ENCODE assay signal across 17 mouse cellular contexts in genomic region chr9:106166709-106167108, GRCm38 (mm10). TPM values are rescaled to one million over a fixed set of nuclear protein-coding genes. Genes with fewer than 3 reads are reported as not detected.
"Had no signal": no experiment of that assay in that cellular context is flagged by ENCODE, and none has a peak within 500 bp of the region (broad histone marks: within the 10 kb centered on the region; RNA-seq: fewer than 3 reads in every experiment).

No protein-coding gene starts in this region.

- H3K27ac ChIP-seq: liver, embryonic 14.5 days; midbrain, embryonic 10.5 days; midbrain, embryonic 12.5 days; midbrain, embryonic 15.5 days; neural tube, embryonic 12.5 days; stomach, embryonic 15.5 days; stomach, postnatal 0 days had no signal

- H3K9ac ChIP-seq: liver, embryonic 14.5 days; lung, embryonic 14.5 days; midbrain, embryonic 12.5 days; midbrain, embryonic 15.5 days; neural tube, embryonic 12.5 days; stomach, embryonic 15.5 days had no signal

- H3K27me3 ChIP-seq: midbrain, embryonic 15.5 days; neural tube, embryonic 12.5 days; stomach, embryonic 15.5 days had no signal

- H3K36me3 ChIP-seq: midbrain, embryonic 10.5 days; midbrain, embryonic 12.5 days; midbrain, embryonic 15.5 days; neural tube, embryonic 12.5 days; stomach, embryonic 15.5 days had no signal

- H3K9me3 ChIP-seq: midbrain, embryonic 10.5 days; midbrain, embryonic 12.5 days; midbrain, embryonic 15.5 days; neural tube, embryonic 12.5 days; stomach, embryonic 15.5 days had no signal

- H3K4me3 ChIP-seq: midbrain, embryonic 10.5 days; midbrain, embryonic 12.5 days; midbrain, embryonic 15.5 days; neural tube, embryonic 12.5 days; stomach, embryonic 15.5 days had no signal

- H3K4me2 ChIP-seq: lung, embryonic 14.5 days; midbrain, embryonic 12.5 days; midbrain, embryonic 15.5 days; neural tube, embryonic 12.5 days; stomach, embryonic 15.5 days had no signal

- ATAC-seq: midbrain, embryonic 15.5 days had no signal

- DNase-seq: lung, adult 18-20 months; lung, embryonic 14.5 days; lung, postnatal 10 days; lung, postnatal 4 days; right cerebral cortex, postnatal 14 days; thymus, adult 2 months; thymus, postnatal 25 days; thymus, postnatal 4 days had no signal

RNA-seq across cellular contexts. Expression of gene Tlr9, which starts 55.7 kb away (rescaled TPM):
- total RNA-seq: megakaryocyte-erythroid progenitor cell, adult 5-6 weeks had no signal
- polyA plus RNA-seq: lung, embryonic 16.5 days; midbrain, embryonic 10.5 days; midbrain, embryonic 12.5 days; neural tube, embryonic 12.5 days had no signal
